Mouse (Mus musculus) heart, embryonic 14.5 days (tissue): ENCODE measurements around the gene Olfr322. TPM values are rescaled to one million over a fixed set of nuclear protein-coding genes. Genes with fewer than 3 reads are reported as not detected.

Experiments used
- ATAC-seq: fragments of 200-750 bp; cut with Nextera tagmentation; 2 replicates; pipeline ENCODE4 v1.8.0; 2017; ENCODE audit warnings: low read depth, moderate TSS enrichment; ENCODE audit not compliant: insufficient number of reproducible peaks, insufficient read depth, low FRiP score
- H3K27ac ChIP-seq, 2 experiments: fragments of 200-500 bp in 1 of 2; fragments of 300-500 bp in 1 of 2; sonication (generic) in 1 of 2; replicated peaks in 1 of 2; 2 replicates each; pipeline ENCODE4 v1.5.1; 2012 to 2014; ENCODE audit warnings: low read depth in 2 of 2, low read length in 2 of 2, control low read depth in 1 of 2, mild to moderate bottlenecking in 1 of 2, mixed read lengths in 1 of 2; ENCODE audit not compliant: control insufficient read depth in 1 of 2, insufficient read depth in 1 of 2
- H3K27me3 ChIP-seq: fragments of 300-500 bp; sonication (generic); 2 replicates; pipeline ENCODE4 v1.6.1; 2014; ENCODE audit warnings: mild to moderate bottlenecking, low read length, control low read depth; ENCODE audit not compliant: control insufficient read depth, insufficient read depth
- H3K36me3 ChIP-seq: fragments of 300-500 bp; sonication (generic); 2 replicates; pipeline ENCODE4 v1.6.1; 2014; ENCODE audit warnings: mild to moderate bottlenecking, control low read depth, low read length, mixed read lengths; ENCODE audit not compliant: control insufficient read depth, insufficient read depth
- H3K4me1 ChIP-seq, 2 experiments: fragments of 200-500 bp in 1 of 2; fragments of 300-500 bp in 1 of 2; sonication (generic) in 1 of 2; 2 replicates each; pipeline ENCODE4 v1.6.1; 2012 to 2014; ENCODE audit warnings: low read length in 2 of 2, control low read depth in 1 of 2, mixed read lengths in 1 of 2; ENCODE audit not compliant: control insufficient read depth in 2 of 2, insufficient read depth in 2 of 2
- H3K4me2 ChIP-seq: fragments of 300-500 bp; sonication (generic); 2 replicates; pipeline ENCODE4 v1.6.1; 2014; ENCODE audit warnings: mild to moderate bottlenecking, low read length
- H3K4me3 ChIP-seq, 2 experiments: fragments of 200-500 bp in 1 of 2; fragments of 300-500 bp in 1 of 2; sonication (generic) in 1 of 2; 2 replicates each; pipeline ENCODE4 v1.5.1; 2012 to 2014; ENCODE audit warnings: low read length in 2 of 2, mild to moderate bottlenecking in 2 of 2, control low read depth in 1 of 2, low read depth in 1 of 2, moderate library complexity in 1 of 2; ENCODE audit not compliant: control insufficient read depth in 1 of 2, insufficient read depth in 1 of 2
- H3K9ac ChIP-seq: fragments of 300-500 bp; sonication (generic); 2 replicates; pipeline ENCODE4 v1.6.1; 2014; ENCODE audit warnings: mild to moderate bottlenecking, low read length
- H3K9me3 ChIP-seq: fragments of 300-500 bp; sonication (generic); 2 replicates; pipeline ENCODE4 v1.6.1; 2016; ENCODE audit warnings: low read length, control low read depth; ENCODE audit not compliant: control insufficient read depth
- WGBS: fragments of 180-500 bp; shearing (Covaris S2); extraction: QIAGEN DNeasy Blood & Tissue Kit; methylation state at CpG from one replicate; pipeline ENCODE4 v1.1.7; 2014; 5-methylcytosine and 5-hydroxymethylcytosine counted together
- polyA plus RNA-seq: library from polyadenylated mRNA; unstranded; fragments of >200 nt; fragmentation: Nextera tagmentation; extraction: Ambion mirVana; gene quantifications from 2 replicates; pipeline ENCODE4 v1.2.1, GENCODE M21; 2014

The Olfr322 gene
- polyA plus RNA-seq, 1 experiment from 2014 or later: not detected

DNA sequence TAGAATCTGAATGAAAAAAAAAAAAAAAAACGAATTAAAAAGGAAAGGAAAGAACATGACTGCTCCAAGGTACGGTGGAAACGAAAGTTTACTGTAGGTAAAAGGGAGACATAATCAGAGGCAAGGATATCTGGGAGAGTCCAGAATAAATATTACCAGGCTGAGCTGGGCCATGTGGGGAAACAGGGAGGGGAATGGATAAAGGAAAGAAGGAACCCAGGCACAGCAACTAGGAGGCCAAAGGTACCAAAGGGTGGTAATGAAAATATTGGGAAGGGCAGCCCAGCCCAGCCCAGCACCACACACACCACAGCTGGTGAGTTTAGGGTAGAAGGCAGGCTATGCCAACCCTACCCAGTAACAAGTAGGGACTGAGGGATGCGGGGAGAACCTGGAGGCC is 23.7 kb upstream of the Olfr322 start:
- Histone ChIP-seq H3K9me3 (no peaks in the 10 kb centered on the region), H3K4me2 (no peak overlapping the region), H3K4me1 (no peaks in the 10 kb centered on the region), H3K27ac (no peak overlapping the region), H3K4me3 (no peak overlapping the region), H3K36me3 (no peaks in the 10 kb centered on the region), H3K27me3 (peaks cover 19% of the 10 kb centered on the region), H3K9ac (no peak overlapping the region)
- 56% methylated on average over 4 of the region's 4 CpGs for WGBS
- ATAC-seq: no peak

DNA sequence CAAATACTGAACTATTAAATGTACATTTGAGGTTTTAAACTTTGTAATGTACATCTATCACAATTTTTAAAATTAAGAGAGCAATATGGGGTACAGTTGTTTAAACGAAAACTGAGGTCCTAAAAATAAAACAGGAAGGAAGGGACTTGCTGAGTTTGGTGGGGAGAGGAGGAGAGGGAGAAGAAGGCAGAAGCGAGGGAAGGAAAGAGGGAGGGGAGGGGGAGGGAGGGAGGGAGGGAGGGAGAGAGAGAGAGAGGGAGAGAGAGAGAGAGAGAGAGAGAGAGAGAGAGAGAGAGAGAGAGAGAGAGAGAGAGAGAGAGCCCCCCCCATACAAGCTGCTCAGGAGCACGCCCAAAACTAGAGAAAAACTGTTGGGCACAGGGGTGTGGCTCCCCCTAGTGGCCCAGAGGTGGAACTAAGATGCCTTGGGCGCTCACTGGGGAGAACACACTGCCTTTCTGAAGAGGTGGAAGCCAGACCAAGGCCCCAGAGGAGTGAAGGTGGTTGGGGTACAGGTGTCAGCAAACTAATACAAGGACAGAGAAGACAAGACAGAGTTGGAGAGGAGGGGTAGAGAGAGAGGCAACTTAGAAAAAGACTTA is 22.1 kb upstream of the Olfr322 start:
- ATAC-seq: no peak
- Histone ChIP-seq H3K9me3 (no peaks in the 10 kb centered on the region), H3K4me2 (no peak overlapping the region), H3K4me3 (no peak overlapping the region), H3K36me3 (no peaks in the 10 kb centered on the region), H3K4me1 (peaks cover 2 to 6% of the 10 kb centered on the region in 2 experiments; a peak in 2 of 4 replicates), H3K27me3 (peaks cover 31% of the 10 kb centered on the region), H3K9ac (no peak overlapping the region), H3K27ac (no peak overlapping the region)
- 14% methylated on average over 4 of the region's 4 CpGs for WGBS

DNA sequence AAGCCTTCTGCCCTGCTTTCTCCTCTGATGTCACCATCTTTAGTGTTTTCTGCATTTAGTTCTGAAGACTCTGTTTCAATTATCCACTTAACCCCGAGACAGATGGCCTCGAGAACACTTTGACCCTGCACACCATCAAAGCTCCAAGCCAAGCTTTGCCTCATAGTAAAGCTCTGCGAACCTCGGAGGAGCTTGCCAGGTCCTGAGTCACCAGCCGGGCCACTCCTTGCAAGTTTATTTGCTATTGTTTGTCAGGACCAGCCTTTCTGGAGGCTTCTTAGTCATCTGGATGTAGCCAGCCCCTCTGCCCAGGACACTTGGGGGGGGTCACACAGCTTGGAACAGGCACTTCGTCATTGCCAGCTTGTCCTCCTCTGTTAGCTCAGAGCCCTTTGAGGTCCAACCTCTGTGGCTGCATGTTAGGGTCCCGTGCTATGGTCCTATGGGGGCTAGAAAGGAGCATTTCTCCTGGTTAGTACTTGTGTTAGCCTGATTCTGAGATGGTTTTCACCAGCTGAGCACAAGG is 20.3 kb upstream of the Olfr322 start:
- WGBS: 56% methylated on average over 7 of the region's 7 CpGs

DNA sequence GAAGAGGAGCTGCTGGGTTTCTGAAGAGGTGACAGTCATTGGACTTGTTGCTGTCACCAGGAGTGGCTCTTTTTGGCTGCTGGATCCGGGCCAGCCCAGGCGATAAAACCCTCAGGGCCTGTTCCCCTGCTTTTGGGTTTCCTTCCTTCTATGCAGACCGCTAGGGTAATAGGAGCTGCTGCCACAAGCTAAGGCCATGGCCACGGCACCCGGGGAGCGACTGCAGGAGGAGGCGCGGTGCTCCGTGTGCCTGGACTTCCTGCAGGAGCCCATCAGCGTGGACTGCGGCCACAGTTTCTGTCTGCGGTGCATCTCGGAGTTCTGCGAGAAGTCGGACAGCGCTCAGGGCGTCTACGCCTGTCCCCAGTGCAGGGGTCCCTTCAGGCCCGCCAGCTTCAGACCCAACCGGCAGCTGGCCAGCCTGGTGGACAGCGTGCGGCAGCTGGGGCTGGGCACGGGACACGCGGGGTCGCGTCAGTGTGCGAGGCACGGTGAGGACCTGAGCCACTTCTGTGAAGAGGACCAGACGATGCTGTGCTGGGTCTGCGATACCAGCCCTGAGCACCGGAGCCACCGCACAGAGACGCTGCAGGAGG is 18.2 kb upstream of the Olfr322 start, which contains the start of gene Trim58:
Trim58 (plus strand) TSS at position 194 of the 596 bp plus-strand sequence.
- Histone ChIP-seq H3K4me2 (peak within 1 kb of the TSS; percentile 78), H3K36me3 (no peaks in the 10 kb centered on the region), H3K9ac (peak within 1 kb of the TSS; percentile 13; the same call in 1 of the 2 replicates), H3K4me3 (peak within 1 kb of the TSS; percentile 31 to 34), H3K4me1 (peaks cover 2 to 6% of the 10 kb centered on the region in 2 experiments; a peak in 2 of 4 replicates), H3K27ac (no peak within 1 kb of the TSS), H3K9me3 (no peaks in the 10 kb centered on the region), H3K27me3 (peaks cover 39% of the 10 kb centered on the region)
- 2% methylated on average over 34 of the region's 34 CpGs for WGBS
- peak; percentile 47; the same call in 1 of the 2 replicates for ATAC-seq

More for the DNA sequence above, 20.3 kb upstream of the Olfr322 start:
- ATAC-seq: no peak
- no peaks in the 10 kb centered on the region for H3K9me3 ChIP-seq
- no peaks in the 10 kb centered on the region for H3K36me3 ChIP-seq
- H3K4me3 ChIP-seq: no peak overlapping the region
- H3K4me2 ChIP-seq: no peak overlapping the region
- peaks cover 2 to 6% of the 10 kb centered on the region in 2 experiments; a peak in 2 of 4 replicates for H3K4me1 ChIP-seq
- H3K27me3 ChIP-seq: peaks cover 39% of the 10 kb centered on the region
- H3K9ac ChIP-seq: no peak overlapping the region
- H3K27ac ChIP-seq: no peak overlapping the region

DNA sequence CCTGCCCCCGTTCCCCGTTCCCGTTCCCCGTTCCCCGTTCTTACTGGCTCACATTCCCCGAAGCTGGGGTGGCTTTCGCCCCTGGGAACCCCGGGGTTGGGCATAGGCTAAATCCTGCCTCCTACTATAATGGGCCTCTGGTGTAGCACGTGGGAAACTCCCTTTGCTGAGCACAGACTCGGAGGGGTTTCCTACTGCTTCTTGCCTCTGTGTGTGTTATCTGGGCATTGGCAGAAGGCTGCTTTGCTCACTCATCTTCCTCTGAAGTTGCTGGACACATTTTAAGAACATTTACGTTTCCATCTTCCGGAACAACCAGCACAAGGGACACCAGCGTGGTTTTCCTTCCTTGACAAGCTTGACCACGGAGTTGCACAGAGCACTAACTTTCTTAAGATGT is 17.5 kb upstream of the Olfr322 start:
- 27% methylated on average over 14 of the region's 14 CpGs for WGBS
- Histone ChIP-seq H3K4me3 (peak overlapping the region in 1 of 2 experiments; percentile 34; a peak in 2 of 4 replicates), H3K36me3 (no peaks in the 10 kb centered on the region), H3K4me2 (peak overlapping the region; percentile 78), H3K9ac (no peak overlapping the region), H3K27ac (no peak overlapping the region), H3K4me1 (peaks cover 2 to 6% of the 10 kb centered on the region in 2 experiments; a peak in 2 of 4 replicates), H3K9me3 (no peaks in the 10 kb centered on the region), H3K27me3 (peaks cover 39% of the 10 kb centered on the region)
- ATAC-seq: no peak

DNA sequence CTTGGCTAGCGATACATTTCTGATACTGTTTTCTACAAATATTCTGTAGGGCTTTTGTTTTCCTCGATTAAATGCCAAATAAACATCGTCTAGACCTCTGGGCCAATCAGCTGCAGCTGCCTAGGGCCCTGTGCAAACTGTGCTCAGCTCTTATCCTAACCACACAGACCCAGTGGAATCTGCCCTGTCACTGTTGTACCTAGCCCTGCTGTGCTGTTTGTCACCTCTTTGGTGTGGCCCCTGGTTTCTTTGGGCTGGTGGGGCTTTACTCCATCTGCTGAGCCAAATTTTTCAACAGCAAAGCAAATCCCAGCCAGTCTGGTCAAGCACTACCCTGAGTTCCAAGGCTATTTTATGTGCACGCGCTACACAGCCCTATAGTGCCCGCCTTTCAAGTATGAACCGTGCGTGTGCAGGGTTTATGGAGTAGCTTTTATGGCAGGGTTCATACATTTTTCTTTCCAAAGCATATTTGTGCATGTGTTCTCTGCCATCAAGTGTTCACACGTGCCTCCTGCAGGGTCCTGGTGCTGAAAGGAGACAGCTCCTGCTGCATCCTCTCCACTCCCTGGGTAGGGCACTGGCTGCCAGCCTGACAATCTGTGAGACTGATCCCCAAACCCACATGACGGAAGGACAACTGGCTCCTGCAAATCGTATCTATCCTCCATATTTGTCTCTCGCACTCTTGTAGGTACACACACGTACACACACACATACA is 16.8 kb upstream of the Olfr322 start:
- ATAC-seq: no peak
- 76% methylated on average over 13 of the region's 13 CpGs for WGBS

DNA sequence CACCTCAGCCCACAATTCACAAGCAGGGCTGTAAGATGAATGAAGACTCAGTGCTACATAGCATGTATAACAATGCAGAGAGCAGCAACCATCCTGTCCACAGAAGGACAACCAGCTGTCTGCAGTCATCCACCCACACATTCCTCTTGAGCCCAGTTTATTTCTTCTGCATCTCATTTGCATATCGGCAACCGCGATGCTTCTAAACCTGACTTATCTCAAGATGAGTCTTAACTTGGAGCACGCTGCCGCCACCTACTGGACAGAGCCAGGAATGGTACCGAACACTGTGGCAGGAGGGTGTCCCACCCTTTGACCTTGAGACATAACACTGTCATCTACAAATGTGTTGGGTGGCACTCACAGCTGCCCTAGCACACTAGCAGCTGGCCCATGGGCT is 15.2 kb upstream of the Olfr322 start:
- ATAC-seq: no peak
- Histone ChIP-seq H3K4me2 (no peak overlapping the region), H3K9ac (no peak overlapping the region), H3K36me3 (no peaks in the 10 kb centered on the region), H3K4me1 (peaks cover 2 to 6% of the 10 kb centered on the region in 2 experiments; a peak in 2 of 4 replicates), H3K27ac (no peak overlapping the region), H3K9me3 (no peaks in the 10 kb centered on the region), H3K27me3 (peaks cover 28% of the 10 kb centered on the region), H3K4me3 (no peak overlapping the region)
- WGBS: 26% methylated on average over 6 of the region's 6 CpGs

More for the DNA sequence above, 16.8 kb upstream of the Olfr322 start:
- H3K9me3 ChIP-seq: no peaks in the 10 kb centered on the region
- no peak overlapping the region for H3K4me3 ChIP-seq
- H3K36me3 ChIP-seq: no peaks in the 10 kb centered on the region
- no peak overlapping the region for H3K27ac ChIP-seq
- peaks cover 39% of the 10 kb centered on the region for H3K27me3 ChIP-seq
- no peak overlapping the region for H3K9ac ChIP-seq
- H3K4me1 ChIP-seq: peaks cover 2 to 6% of the 10 kb centered on the region in 2 experiments; a peak in 2 of 4 replicates
- H3K4me2 ChIP-seq: no peak overlapping the region; the same call in 1 of the 2 replicates
